Mouse (Mus musculus): ENCODE measurements at regions not wholly inside any gene's neighbourhood (a gene's known extent, or its start where the extent isn't known, plus 50 kb on each side); places are given as distances from the start of the nearest gene placed in this dataset.

- 30% methylated on average over 16 of the region's 16 CpGs for WGBS
- H3K9ac ChIP-seq, result no peak overlapping the region
- no peaks in the 10 kb centered on the region for H3K36me3 ChIP-seq
- H3K9me3 ChIP-seq, result no peaks in the 10 kb centered on the region
- H3K4me2 ChIP-seq (replicated peaks), result peak overlapping the region; percentile 25; the same call in 1 of the 2 replicates
- H3K4me1 ChIP-seq (replicated peaks), result peaks cover 13% of the 10 kb centered on the region
- H3K4me3 ChIP-seq (replicated peaks), result no peak overlapping the region
- peak; percentile 90 for ATAC-seq
- no peaks in the 10 kb centered on the region for H3K27me3 ChIP-seq (replicated peaks)
- no peak overlapping the region for H3K27ac ChIP-seq
These were observed 93.8 kb downstream of the Gm11011 start for GRCm38 (mm10) chr2:169493609-169494275.

GRCm38 (mm10) chr2:169483934-169484333 lies 103.6 kb downstream of the Gm11011 start:
- Histone ChIP-seq H3K4me2 (replicated peaks) (no peak overlapping the region), H3K27me3 (replicated peaks) (no peaks in the 10 kb centered on the region), H3K4me3 (replicated peaks) (no peak overlapping the region), H3K4me1 (replicated peaks) (peaks cover 15% of the 10 kb centered on the region; the same call in 1 of the 2 replicates), H3K27ac (no peak overlapping the region), H3K36me3 (no peaks in the 10 kb centered on the region), H3K9ac (no peak overlapping the region), H3K9me3 (no peaks in the 10 kb centered on the region)
- 24% methylated on average over 8 of the region's 8 CpGs for WGBS
- 0 out of 2 replicates have a peak, but pooled peaks have one; percentile 36 for ATAC-seq

GRCm38 (mm10) chr2:169481731-169482465 lies 105.6 kb downstream of the Gm11011 start:
- peak; percentile 34; the same call in 1 of the 2 replicates for ATAC-seq
- H3K9ac ChIP-seq, result no peak overlapping the region
- peaks cover 15% of the 10 kb centered on the region; the same call in 1 of the 2 replicates for H3K4me1 ChIP-seq (replicated peaks)
- H3K36me3 ChIP-seq, result no peaks in the 10 kb centered on the region
- no peak overlapping the region for H3K4me2 ChIP-seq (replicated peaks)
- H3K9me3 ChIP-seq, result no peaks in the 10 kb centered on the region
- H3K27me3 ChIP-seq (replicated peaks), result no peaks in the 10 kb centered on the region
- H3K27ac ChIP-seq, result no peak overlapping the region
- WGBS, result 44% methylated on average over 15 of the region's 15 CpGs
- H3K4me3 ChIP-seq (replicated peaks), result no peak overlapping the region

- WGBS, result 47% methylated on average over 9 of the region's 9 CpGs
- Histone ChIP-seq H3K27me3 (replicated peaks) (no peaks in the 10 kb centered on the region), H3K27ac (no peak overlapping the region), H3K4me3 (replicated peaks) (no peak overlapping the region), H3K9ac (no peak overlapping the region), H3K36me3 (no peaks in the 10 kb centered on the region), H3K9me3 (no peaks in the 10 kb centered on the region), H3K4me1 (replicated peaks) (no peaks in the 10 kb centered on the region), H3K4me2 (replicated peaks) (no peak overlapping the region)
- no peak for ATAC-seq
These were observed 113.0 kb downstream of the Gm11011 start for GRCm38 (mm10) chr2:169474418-169475112.

- Histone ChIP-seq H3K36me3 (no peaks in the 10 kb centered on the region), H3K4me3 (replicated peaks) (no peak overlapping the region), H3K4me1 (replicated peaks) (no peaks in the 10 kb centered on the region), H3K9me3 (no peaks in the 10 kb centered on the region), H3K4me2 (replicated peaks) (no peak overlapping the region), H3K9ac (no peak overlapping the region), H3K27me3 (replicated peaks) (no peaks in the 10 kb centered on the region), H3K27ac (no peak overlapping the region)
- 85% methylated on average over 10 of the region's 10 CpGs for WGBS
- ATAC-seq, result no peak
These were observed 118.0 kb downstream of the Gm11011 start for GRCm38 (mm10) chr2:169469538-169469937.

- Histone ChIP-seq H3K27me3 (replicated peaks) (no peaks in the 10 kb centered on the region), H3K9me3 (no peaks in the 10 kb centered on the region), H3K27ac (no peak overlapping the region), H3K4me2 (replicated peaks) (no peak overlapping the region), H3K4me1 (replicated peaks) (no peaks in the 10 kb centered on the region), H3K36me3 (no peaks in the 10 kb centered on the region), H3K4me3 (replicated peaks) (no peak overlapping the region), H3K9ac (no peak overlapping the region)
- 78% methylated on average over 6 of the region's 6 CpGs for WGBS
- no peak for ATAC-seq
These were observed 119.9 kb downstream of the Gm11011 start for GRCm38 (mm10) chr2:169467621-169468020.

- Histone ChIP-seq H3K4me2 (replicated peaks) (no peak overlapping the region), H3K27ac (no peak overlapping the region), H3K4me1 (replicated peaks) (no peaks in the 10 kb centered on the region), H3K36me3 (no peaks in the 10 kb centered on the region), H3K27me3 (replicated peaks) (no peaks in the 10 kb centered on the region), H3K4me3 (replicated peaks) (no peak overlapping the region), H3K9ac (no peak overlapping the region), H3K9me3 (no peaks in the 10 kb centered on the region)
- 86% methylated on average over 5 of the region's 5 CpGs for WGBS
- no peak for ATAC-seq
These were observed 123.4 kb downstream of the Gm11011 start for GRCm38 (mm10) chr2:169464106-169464505.

- no peak overlapping the region for H3K9ac ChIP-seq
- no peak overlapping the region for H3K27ac ChIP-seq
- H3K27me3 ChIP-seq (replicated peaks), result no peaks in the 10 kb centered on the region
- no peak overlapping the region for H3K4me3 ChIP-seq (replicated peaks)
- H3K9me3 ChIP-seq, result no peaks in the 10 kb centered on the region
- WGBS, result 76% methylated on average over 12 of the region's 12 CpGs
- H3K4me2 ChIP-seq (replicated peaks), result no peak overlapping the region
- no peak for ATAC-seq
- no peaks in the 10 kb centered on the region for H3K36me3 ChIP-seq
- no peaks in the 10 kb centered on the region for H3K4me1 ChIP-seq (replicated peaks)
These were observed 126.0 kb downstream of the Gm11011 start for GRCm38 (mm10) chr2:169461491-169462039.

GRCm38 (mm10) chr2:169452956-169453355 lies 134.6 kb downstream of the Gm11011 start:
- Histone ChIP-seq H3K9ac (no peak overlapping the region), H3K4me2 (replicated peaks) (no peak overlapping the region), H3K4me1 (replicated peaks) (no peaks in the 10 kb centered on the region), H3K4me3 (replicated peaks) (no peak overlapping the region), H3K27ac (no peak overlapping the region), H3K9me3 (no peaks in the 10 kb centered on the region), H3K36me3 (no peaks in the 10 kb centered on the region), H3K27me3 (replicated peaks) (no peaks in the 10 kb centered on the region)
- ATAC-seq, result no peak
- WGBS, result 86% methylated on average over 8 of the region's 8 CpGs

GRCm38 (mm10) chr2:169450801-169451200 lies 136.7 kb downstream of the Gm11011 start:
- WGBS, result 81% methylated on average over 6 of the region's 6 CpGs
- H3K4me1 ChIP-seq (replicated peaks), result no peaks in the 10 kb centered on the region

GRCm38 (mm10) chr2:169447495-169448280 lies 139.9 kb downstream of the Gm11011 start:
- Histone ChIP-seq H3K9me3 (no peaks in the 10 kb centered on the region), H3K9ac (no peak overlapping the region), H3K4me3 (replicated peaks) (no peak overlapping the region), H3K4me1 (replicated peaks) (no peaks in the 10 kb centered on the region), H3K36me3 (no peaks in the 10 kb centered on the region), H3K4me2 (replicated peaks) (no peak overlapping the region), H3K27ac (no peak overlapping the region), H3K27me3 (replicated peaks) (no peaks in the 10 kb centered on the region)
- no peak for ATAC-seq
- WGBS, result 75% methylated on average over 6 of the region's 6 CpGs

More at GRCm38 (mm10) chr2:169450801-169451200, 136.7 kb downstream of the Gm11011 start:
- no peaks in the 10 kb centered on the region for H3K27me3 ChIP-seq (replicated peaks)
- H3K4me3 ChIP-seq (replicated peaks), result no peak overlapping the region
- no peaks in the 10 kb centered on the region for H3K9me3 ChIP-seq
- no peak overlapping the region for H3K4me2 ChIP-seq (replicated peaks)
- H3K36me3 ChIP-seq, result no peaks in the 10 kb centered on the region
- no peak overlapping the region for H3K9ac ChIP-seq
- H3K27ac ChIP-seq, result no peak overlapping the region
- no peak for ATAC-seq
